Mouse (Mus musculus): ENCODE results near the gene Gm379. TPM values are rescaled to one million over a fixed set of nuclear protein-coding genes. Genes with fewer than 3 reads are reported as not detected.

Gene Gm379
- polyA plus RNA-seq (2015; fragmentation: Nextera tagmentation; extraction: Ambion mirVana) = 0.17 TPM in 1 of 2 replicates, not detected in the other

DNA sequence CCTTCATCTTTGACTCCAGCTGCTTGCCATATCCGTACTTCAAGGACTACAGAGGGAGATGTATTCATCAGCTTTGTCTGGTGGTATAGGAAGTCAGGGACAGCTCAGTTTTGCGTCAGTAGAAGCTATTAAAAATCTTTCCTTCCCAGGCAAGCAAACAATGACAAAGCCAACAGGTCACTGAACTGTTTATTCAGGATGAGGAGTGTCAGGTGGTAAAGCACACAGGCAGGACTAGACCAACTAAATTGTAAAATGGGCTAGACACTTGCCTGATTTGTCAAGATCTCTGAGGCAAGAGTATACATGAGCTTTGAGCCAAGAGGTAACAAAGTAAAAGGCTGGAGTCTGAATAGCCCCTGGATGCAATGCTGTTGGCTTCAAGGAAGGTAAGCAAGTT lies at the start of gene Gm379:
Gm379 (minus strand) TSS at position 7 of the 400 bp plus-strand sequence.
- Histone ChIP-seq H3K9me3 (no peaks in the 10 kb centered on the region), H3K4me1 (no peaks in the 10 kb centered on the region), H3K4me3 (no peak within 1 kb of the TSS), H3K36me3 (no peaks in the 10 kb centered on the region), H3K27me3 (no peaks in the 10 kb centered on the region), H3K9ac (no peak within 1 kb of the TSS), H3K27ac (no peak within 1 kb of the TSS), H3K4me2 (no peak within 1 kb of the TSS)
- WGBS = 72% methylated on average over 2 of the region's 2 CpGs
- ATAC-seq (ENCODE audit: insufficient number of reproducible peaks, low FRiP score, low TSS enrichment, low read depth) = no peak

GRCm38 (mm10) chrX:108704312-108704711 lies 39.6 kb upstream of the Gm379 start:
- Histone ChIP-seq H3K36me3 (no peaks in the 10 kb centered on the region), H3K4me3 (no peak overlapping the region), H3K4me2 (no peak overlapping the region), H3K9me3 (no peaks in the 10 kb centered on the region), H3K27ac (no peak overlapping the region), H3K9ac (no peak overlapping the region), H3K4me1 (no peaks in the 10 kb centered on the region), H3K27me3 (no peaks in the 10 kb centered on the region)
- no peak for ATAC-seq (ENCODE audit: insufficient number of reproducible peaks, low FRiP score, low TSS enrichment, low read depth)
- WGBS = 73% methylated on average over 2 of the region's 2 CpGs

DNA sequence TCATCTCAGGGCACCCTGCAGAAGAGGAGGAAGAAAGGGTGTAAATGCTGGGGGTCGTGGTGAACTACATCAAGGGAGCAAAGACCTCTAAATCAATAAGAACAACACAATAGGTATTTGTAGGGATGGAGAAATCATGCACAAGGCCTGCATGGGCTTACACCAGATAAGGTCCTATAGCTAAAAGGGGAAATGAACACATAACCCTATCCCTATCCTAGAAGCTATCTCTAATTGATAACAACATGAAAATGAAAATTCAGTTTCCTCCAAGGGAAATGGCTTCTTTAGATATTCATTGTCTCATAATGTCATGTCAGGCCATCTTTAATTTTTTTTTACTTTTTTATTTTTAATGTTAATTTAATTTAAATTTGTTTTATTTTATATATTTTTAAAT lies 4.2 kb upstream of the Gm379 start:
- Histone ChIP-seq H3K9me3 (no peaks in the 10 kb centered on the region), H3K27me3 (no peaks in the 10 kb centered on the region), H3K4me2 (no peak overlapping the region), H3K36me3 (no peaks in the 10 kb centered on the region), H3K4me1 (no peaks in the 10 kb centered on the region), H3K4me3 (no peak overlapping the region), H3K27ac (no peak overlapping the region), H3K9ac (no peak overlapping the region)
- WGBS = 45% methylated on average over 1 of the region's 1 CpGs
- no peak for ATAC-seq (ENCODE audit: insufficient number of reproducible peaks, low FRiP score, low TSS enrichment, low read depth)

- no peaks in the 10 kb centered on the region for H3K9me3 ChIP-seq
- H3K9ac ChIP-seq = no peak overlapping the region
- no peaks in the 10 kb centered on the region for H3K27me3 ChIP-seq
- WGBS = 17% methylated on average over 1 of the region's 1 CpGs
- no peaks in the 10 kb centered on the region for H3K4me1 ChIP-seq
- ATAC-seq (ENCODE audit: insufficient number of reproducible peaks, low FRiP score, low TSS enrichment, low read depth) = no peak
- H3K27ac ChIP-seq = no peak overlapping the region
- H3K4me2 ChIP-seq = no peak overlapping the region
- no peak overlapping the region for H3K4me3 ChIP-seq
- no peaks in the 10 kb centered on the region for H3K36me3 ChIP-seq
Measured at GRCm38 (mm10) chrX:108621991-108622390, 42.7 kb downstream of the Gm379 start.

DNA sequence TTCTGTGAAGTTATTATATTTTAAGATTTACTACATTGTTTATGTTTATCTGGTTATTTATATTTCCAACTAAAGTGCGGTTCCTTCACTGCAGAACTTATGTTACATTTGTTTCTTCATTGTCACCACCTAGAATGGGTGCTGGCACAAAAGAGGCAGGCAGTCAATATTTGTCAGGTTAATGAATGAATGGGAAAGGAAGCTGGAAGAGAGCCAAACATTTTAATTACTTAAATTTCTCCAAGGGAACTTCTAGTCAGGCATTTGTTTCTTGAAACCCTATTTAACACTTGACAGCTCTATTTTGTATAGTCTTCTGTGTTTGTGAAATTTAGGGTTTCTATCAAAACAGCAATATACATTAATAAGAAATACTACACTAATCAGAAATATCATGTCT lies 43.8 kb downstream of the Gm379 start:
- H3K4me1 ChIP-seq = no peaks in the 10 kb centered on the region
- no peak overlapping the region for H3K4me3 ChIP-seq
- ATAC-seq (ENCODE audit: insufficient number of reproducible peaks, low FRiP score, low TSS enrichment, low read depth) = no peak
- H3K4me2 ChIP-seq = no peak overlapping the region
- H3K36me3 ChIP-seq = no peaks in the 10 kb centered on the region
- H3K9ac ChIP-seq = no peak overlapping the region
- no peaks in the 10 kb centered on the region for H3K27me3 ChIP-seq
- no peak overlapping the region for H3K27ac ChIP-seq
- 97% methylated on average over 1 of the region's 1 CpGs for WGBS
- no peaks in the 10 kb centered on the region for H3K9me3 ChIP-seq

Other genes with a start within 250 kb of the Gm379 start
- gene Brwd3, start 169.5 kb upstream of the Gm379 start, polyA plus RNA-seq (2015; fragmentation: Nextera tagmentation; extraction: Ambion mirVana) = 2.9 and 3.3 TPM in 2 replicates